In the genomic region with DNA sequence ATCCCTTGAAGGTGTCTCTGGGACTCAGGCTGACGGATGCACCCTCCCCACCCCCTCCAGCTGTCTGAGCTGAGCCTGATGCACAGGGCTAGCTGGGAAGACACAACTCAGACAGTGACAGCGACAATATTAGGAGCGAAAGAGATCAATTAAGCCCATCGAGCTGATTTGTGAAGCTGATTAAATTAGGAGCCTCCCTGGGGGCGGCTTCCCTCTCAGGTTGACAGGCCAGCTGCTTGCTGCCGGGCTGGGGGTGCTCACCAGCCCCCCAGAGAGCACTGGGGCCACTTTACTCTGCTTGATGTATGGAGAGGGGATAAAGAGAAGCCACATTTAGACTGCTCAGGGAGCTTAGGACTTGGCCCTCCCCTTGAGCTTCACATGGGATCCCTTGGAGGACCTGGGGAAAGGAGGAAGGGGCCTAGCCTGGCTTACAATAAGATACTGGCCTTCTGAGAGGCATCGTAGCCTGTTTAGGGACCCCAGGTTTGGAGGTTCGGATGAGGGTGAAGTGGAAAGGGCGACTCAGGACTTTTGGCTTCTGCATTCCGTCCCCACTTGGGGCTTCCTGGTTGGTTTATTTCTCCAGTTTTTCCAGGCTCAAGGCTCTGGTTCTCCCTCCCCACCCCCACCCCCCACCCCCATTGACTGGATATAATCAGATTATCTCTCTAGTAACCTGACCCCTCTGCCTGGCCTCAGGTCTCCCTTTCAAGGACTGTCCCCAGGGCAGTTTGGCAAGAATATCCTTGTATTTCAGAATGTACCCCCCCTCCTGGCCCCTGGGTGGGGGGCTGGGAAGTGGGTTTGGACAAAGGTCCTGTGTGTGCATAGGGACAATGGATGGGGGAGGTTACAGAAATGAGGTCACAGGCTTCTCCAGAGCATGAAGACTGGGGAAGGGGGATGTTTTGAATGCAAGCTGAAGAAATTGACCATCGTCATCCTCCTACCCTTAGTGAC, we compare ENCODE assay signal across 12 mouse cellular contexts.
A peak's percentile ranks its signal among the peaks of the same experiment; 100 is the strongest.
DNase-seq lines count a peak whose midpoint lies in the region; ATAC-seq and TF ChIP-seq lines count a peak whose summit lies in the region.
"Had no signal": no experiment of that assay in that cellular context is flagged by ENCODE, and none has a peak within 500 bp of the region (broad histone marks: within the 10 kb centered on the region; RNA-seq: fewer than 3 reads in every experiment).

No protein-coding gene starts in this region.

- TF ChIP-seq CTCF in lung, postnatal 0 days (IDR thresholded peaks at IDR 0.05), result no peak

- 8% methylated on average over 11 of the region's 11 CpGs for WGBS in embryonic facial prominence, embryonic 10.5 days
- 20% methylated on average over 11 of the region's 11 CpGs for WGBS in hindbrain, embryonic 12.5 days
- 34% methylated on average over 11 of the region's 11 CpGs for WGBS in lung, postnatal 0 days

- H3K4me2 ChIP-seq in hindbrain, embryonic 12.5 days (replicated peaks), result no peak overlapping the region
- H3K4me2 ChIP-seq in lung, postnatal 0 days (replicated peaks; ENCODE audit: low read depth, low read length), result no peak overlapping the region
- H3K4me2 ChIP-seq: liver, embryonic 13.5 days had no signal

- no peaks in the 10 kb centered on the region for H3K36me3 ChIP-seq in embryonic facial prominence, embryonic 10.5 days (replicated peaks)
- H3K36me3 ChIP-seq in hindbrain, embryonic 12.5 days, result no peaks in the 10 kb centered on the region
- H3K36me3 ChIP-seq in lung, postnatal 0 days (ENCODE audit: insufficient read depth, low read length), result no peaks in the 10 kb centered on the region
- H3K36me3 ChIP-seq: liver, embryonic 13.5 days had no signal

- ATAC-seq in hindbrain, embryonic 12.5 days (ENCODE audit: low FRiP score), result peak; percentile 71
- no peak for ATAC-seq in lung, postnatal 0 days

- no peaks in the 10 kb centered on the region for H3K27me3 ChIP-seq in embryonic facial prominence, embryonic 10.5 days (replicated peaks; ENCODE audit: low read depth, poor library complexity, severe bottlenecking)
- H3K27me3 ChIP-seq in hindbrain, embryonic 12.5 days, result no peaks in the 10 kb centered on the region
- no peaks in the 10 kb centered on the region for H3K27me3 ChIP-seq in lung, postnatal 0 days (replicated peaks; ENCODE audit: insufficient read depth, low read length)
- H3K27me3 ChIP-seq: liver, embryonic 13.5 days had no signal

- no peaks in the 10 kb centered on the region for H3K9me3 ChIP-seq in embryonic facial prominence, embryonic 10.5 days
- no peaks in the 10 kb centered on the region for H3K9me3 ChIP-seq in hindbrain, embryonic 12.5 days (replicated peaks)
- H3K9me3 ChIP-seq in lung, postnatal 0 days (ENCODE audit: low read length), result no peaks in the 10 kb centered on the region
- H3K9me3 ChIP-seq: liver, embryonic 13.5 days had no signal

- H3K27ac ChIP-seq in embryonic facial prominence, embryonic 10.5 days (replicated peaks), result peak overlapping the region; percentile 86
- H3K27ac ChIP-seq in hindbrain, embryonic 12.5 days, result peak overlapping the region; percentile 85
- H3K27ac ChIP-seq in lung, postnatal 0 days (ENCODE audit: low read length), result no peak overlapping the region
- H3K27ac ChIP-seq: liver, embryonic 13.5 days; stomach, postnatal 0 days had no signal

- H3K4me1 ChIP-seq in embryonic facial prominence, embryonic 10.5 days, result peaks cover 45% of the 10 kb centered on the region
- peaks cover 32% of the 10 kb centered on the region for H3K4me1 ChIP-seq in hindbrain, embryonic 12.5 days
- H3K4me1 ChIP-seq in lung, postnatal 0 days (ENCODE audit: insufficient read depth, low read depth, low read length), result no peaks in the 10 kb centered on the region
- H3K4me1 ChIP-seq: liver, embryonic 13.5 days had no signal

- no peak for TF ChIP-seq EP300 in lung, postnatal 0 days (IDR thresholded peaks at IDR 0.05)

- no peak overlapping the region for H3K4me3 ChIP-seq in embryonic facial prominence, embryonic 10.5 days
- no peak overlapping the region for H3K4me3 ChIP-seq in hindbrain, embryonic 12.5 days
- H3K4me3 ChIP-seq in lung, postnatal 0 days (ENCODE audit: low read depth, low read length), result no peak overlapping the region
- H3K4me3 ChIP-seq: liver, embryonic 13.5 days had no signal

- H3K9ac ChIP-seq in hindbrain, embryonic 12.5 days, result no peak overlapping the region
- H3K9ac ChIP-seq in lung, postnatal 0 days (replicated peaks; ENCODE audit: low read depth), result no peak overlapping the region
- H3K9ac ChIP-seq: liver, embryonic 13.5 days had no signal

- peak; percentile 64 for DNase-seq in embryo, embryonic 10 days (ENCODE audit: low spot score)
- peak; percentile 84 for DNase-seq in embryonic facial prominence, embryonic 10.5 days (ENCODE audit: low spot score)
- DNase-seq in neural tube, embryonic 10.5 days (ENCODE audit: extremely low spot score, low spot score), result peak; percentile 34
- no peak for DNase-seq in thymus, adult 18-20 months
- no peak for DNase-seq in cerebellum, adult 9-11 months
- DNase-seq in cerebellum, adult 9-10 months, result no peak
- DNase-seq in lung, postnatal 0 days (ENCODE audit: low spot score), result no peak
- DNase-seq: kidney, adult 8-10 months; liver, embryonic 13.5 days; lung, postnatal 36 days had no signal

Comparison
In these comparisons a context has a peak if more than half of its experiments do, and no peak if none do; other contexts are left out.
1. DNase-seq: peak in embryo, embryonic 10 days (single experiment), embryonic facial prominence, embryonic 10.5 days (single experiment) and neural tube, embryonic 10.5 days (single experiment); none in thymus, adult 18-20 months (0 of 2), cerebellum, adult 9-11 months (single experiment), cerebellum, adult 9-10 months (single experiment) and lung, postnatal 0 days (single experiment).